Mouse (Mus musculus): ENCODE results near the gene Ssxb1.

Gene Ssxb1

GRCm38 (mm10) chrX:8413005-8413404, at the start of gene Ssxb1:
Ssxb1 (plus strand) TSS chrX:8413305.
- 29% methylated on average over 1 of the region's 1 CpGs for WGBS

DNA sequence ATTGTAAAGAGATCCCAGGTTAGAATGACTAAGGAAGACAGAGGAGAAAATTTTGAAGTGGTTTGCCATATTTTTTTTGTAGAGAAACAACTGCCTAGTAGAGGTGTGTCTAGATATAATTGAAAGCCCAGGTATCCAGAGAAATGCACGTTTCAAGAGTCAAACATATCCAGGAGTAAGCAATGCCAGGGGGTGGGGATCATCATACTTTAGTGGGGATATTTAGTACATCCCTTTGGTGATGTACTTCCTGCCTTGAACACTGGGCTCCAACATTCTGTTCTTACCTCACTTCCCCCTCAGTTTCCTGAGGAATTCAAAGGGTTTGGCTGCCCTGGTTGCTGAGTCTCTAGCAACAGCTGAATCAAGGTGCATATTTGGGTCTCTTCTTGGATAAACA, 46.4 kb upstream of the Ssxb1 start, which contains the start of gene Ssxb9:
Gene Ssxb9 (plus strand): TSS at position 301 of the 400 bp plus-strand sequence.
- 10% methylated on average over 1 of the region's 1 CpGs for WGBS

GRCm38 (mm10) chrX:8461626-8462025, 48.5 kb downstream of the Ssxb1 start, which contains the start of gene Ssxb2:
Ssxb2 (minus strand) TSS chrX:8461726.
- 68% methylated on average over 2 of the region's 2 CpGs for WGBS
